Mouse (Mus musculus) left cerebral cortex, postnatal 10 days (tissue): ENCODE data around the gene Clmn. TPM values are rescaled to one million over a fixed set of nuclear protein-coding genes. Genes with fewer than 3 reads are reported as not detected.

Source experiments
- DNase-seq, 2 experiments: peaks; one replicate each; pipeline ENCODE4 v3.0.0; 2021 to 2022; ENCODE audit warnings: low spot score in 2 of 2, mixed read lengths in 1 of 2; ENCODE audit errors: extremely low spot score in 1 of 2
- intact Hi-C: fragments of 180-260 bp; cut with DNase I; formaldehyde crosslinking; loops from one replicate; pipeline ENCODE4 v1.15.1; 2025
- total RNA-seq, 2 experiments: library from RNA; stranded (reverse); gene quantifications; 2 replicates each; pipeline ENCODE4 v1.2.3; 2021

The Clmn gene
- total RNA-seq, 2 experiments from 2014 or later = 18.1 to 24.5 TPM

DNA sequence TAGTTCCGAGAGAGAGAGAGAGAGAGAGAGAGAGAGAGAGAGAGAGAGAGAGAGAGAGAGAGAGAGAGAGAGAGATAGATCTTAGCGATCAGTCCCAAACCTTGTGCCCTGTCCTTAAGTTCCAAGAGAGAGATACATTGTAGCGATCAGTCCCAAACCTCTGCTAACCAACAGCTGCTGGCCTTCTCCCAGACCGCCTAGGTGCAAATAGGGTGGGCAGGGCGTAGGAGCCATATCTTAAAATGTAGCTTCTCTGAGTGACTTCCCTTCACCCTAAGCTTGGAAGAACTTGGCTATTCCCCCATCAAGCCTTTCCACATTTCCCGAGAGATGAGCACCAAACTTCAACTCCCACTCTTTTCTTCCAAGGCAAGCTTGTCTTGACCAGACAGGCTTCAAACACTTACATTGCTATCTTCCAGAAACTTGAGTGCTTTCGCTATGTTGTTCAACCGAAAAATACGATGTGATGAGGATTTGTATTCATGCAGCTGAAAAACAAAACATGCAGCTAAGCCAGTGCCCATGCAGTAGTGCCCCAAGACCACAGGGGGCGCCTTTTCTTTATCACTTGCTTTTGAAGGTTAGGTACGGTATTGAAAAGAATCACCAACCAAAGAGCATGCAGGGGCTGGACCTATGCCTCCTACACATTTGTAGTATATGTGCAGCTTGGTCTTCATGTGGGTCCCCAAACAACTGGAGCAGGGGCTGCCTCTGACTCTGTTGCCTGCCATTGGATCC lies 68.1 kb downstream of the Clmn start:
- no peak for DNase-seq
- intact Hi-C loops = no loop called here

DNA sequence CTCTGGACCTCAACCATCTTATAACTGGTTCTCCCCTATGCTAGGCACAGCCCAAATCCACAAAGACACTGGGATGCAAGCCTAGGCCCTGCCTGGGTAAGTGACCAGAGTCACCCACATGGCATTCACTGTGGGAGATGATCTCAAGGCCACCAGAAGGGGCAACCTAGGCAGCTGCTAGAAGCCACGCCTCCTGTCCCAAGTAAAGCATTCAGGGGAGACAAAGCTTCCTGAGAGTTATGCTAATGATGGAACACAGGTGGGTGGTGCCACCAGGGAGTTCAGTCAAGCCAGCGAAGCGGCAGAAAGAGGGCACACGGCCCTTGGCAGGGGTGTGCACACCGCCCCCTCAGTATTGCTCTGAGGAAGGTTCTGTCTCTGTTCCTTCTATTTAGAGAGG lies 69.9 kb downstream of the Clmn start:
- DNase-seq = no peak
- intact Hi-C loops = no loop called here

DNA sequence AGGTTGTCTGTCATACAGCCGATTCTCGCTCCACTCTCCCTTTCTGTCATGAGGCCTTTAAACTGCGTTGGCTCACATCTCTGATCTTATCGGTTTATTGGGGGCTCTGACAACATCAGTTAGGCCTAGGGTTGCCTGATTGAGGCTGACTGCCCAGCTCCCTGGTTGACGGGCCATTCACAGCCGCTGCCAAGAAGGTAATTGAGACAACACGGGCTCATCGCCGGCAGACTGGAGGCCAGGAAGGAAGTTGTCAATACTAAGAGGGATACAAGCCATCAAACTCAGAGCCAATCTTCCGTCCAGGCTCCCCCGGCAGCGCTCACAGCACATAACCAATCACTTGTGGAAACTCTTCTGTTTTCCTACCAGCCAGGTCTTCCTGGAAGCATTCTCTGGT lies 71.4 kb downstream of the Clmn start:
- intact Hi-C loops = no loop called here
- DNase-seq = no peak

DNA sequence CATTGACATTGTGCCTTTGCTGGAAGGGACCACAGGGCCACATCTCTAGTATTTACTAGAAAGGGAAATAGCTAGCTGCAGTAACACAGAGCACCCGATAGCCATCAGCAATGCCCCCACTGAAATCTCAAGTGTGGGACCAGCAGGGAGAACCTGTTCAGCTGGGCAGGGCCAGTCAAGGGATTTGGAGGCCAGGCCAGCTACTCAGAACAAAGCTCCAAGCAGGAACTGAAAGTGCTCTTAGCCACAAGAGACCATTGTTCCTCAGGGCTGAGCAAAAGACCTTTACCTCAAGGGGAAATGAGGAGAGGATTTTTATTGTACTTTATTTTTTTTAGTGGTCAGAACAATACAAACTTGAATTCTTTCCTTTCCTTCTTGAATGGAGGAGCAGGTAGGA lies 87.3 kb downstream of the Clmn start:
- intact Hi-C loops = no loop called here
- no peak for DNase-seq

DNA sequence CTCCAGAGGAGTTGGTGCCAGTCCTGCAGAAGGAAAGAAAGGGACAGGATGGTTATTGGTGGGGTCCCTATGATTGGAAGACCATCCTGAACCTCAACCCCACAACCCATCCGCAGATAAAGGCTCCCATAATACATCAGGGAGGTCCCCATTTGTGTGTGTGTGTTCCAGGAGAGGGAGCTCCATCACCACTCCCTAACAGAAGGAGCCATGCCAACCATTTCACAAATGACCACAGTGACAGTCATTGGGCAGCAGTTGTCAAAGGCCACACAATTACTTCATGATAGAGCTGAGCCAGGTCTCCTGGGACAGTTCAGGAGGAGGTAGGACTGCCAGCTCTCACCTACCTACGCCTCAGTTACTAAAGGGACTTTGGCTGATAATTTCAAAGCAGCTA lies 92.9 kb downstream of the Clmn start:
- DNase-seq = no peak
- intact Hi-C loops = loop anchor here (5.0 kb wide), 1 partner anchor 165 kb away; no protein-coding TSS in a partner anchor

DNA sequence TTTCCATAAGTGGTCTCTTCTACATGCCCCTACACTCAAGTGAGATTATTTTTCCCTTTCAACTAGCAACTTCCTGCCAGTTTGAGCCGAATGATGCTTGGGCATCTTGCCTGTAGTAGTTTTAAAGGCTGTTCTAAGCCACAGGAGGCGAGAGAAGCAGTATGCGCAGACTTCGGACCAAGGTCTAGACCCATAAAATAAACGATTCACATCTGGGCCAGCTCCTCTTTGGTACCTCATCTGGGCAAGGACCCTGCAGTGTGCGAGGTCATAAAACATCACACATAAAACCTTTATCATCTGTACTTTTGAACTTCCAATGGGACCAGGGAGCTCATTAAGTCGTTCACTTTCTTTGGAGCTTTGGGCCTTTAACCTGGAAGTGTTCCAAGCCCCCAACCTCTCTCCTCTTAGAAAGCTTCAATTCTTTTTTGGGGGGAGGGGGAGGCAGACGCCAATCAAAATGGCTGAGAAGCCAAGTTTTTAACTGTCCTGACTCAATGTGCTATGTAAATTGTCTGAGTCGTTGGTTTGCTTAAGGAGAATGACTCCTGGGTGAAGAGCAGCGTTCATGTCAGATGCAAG lies 95.6 kb downstream of the Clmn start:
- intact Hi-C loops = no loop called here
- no peak for DNase-seq

DNA sequence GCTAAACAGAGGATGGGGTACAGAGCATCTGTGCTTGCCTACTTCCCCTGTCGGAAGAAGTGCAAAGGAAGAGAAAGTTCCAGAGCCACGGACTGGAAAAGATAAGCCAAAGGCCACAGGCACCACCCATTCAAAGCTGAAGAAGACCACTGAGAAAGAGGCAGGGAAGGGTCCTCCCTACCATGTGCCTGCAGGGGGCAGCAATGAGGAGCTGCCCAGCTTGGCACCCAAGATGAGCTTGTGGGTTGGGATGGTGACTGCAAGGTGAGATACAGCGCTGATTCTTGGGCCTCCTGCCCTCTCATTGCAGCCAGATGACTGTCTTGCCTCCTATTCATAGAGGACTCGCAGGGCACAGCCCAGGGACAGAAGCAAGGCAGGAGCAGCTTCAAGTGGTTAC lies 97.7 kb downstream of the Clmn start:
- no peak for DNase-seq

DNA sequence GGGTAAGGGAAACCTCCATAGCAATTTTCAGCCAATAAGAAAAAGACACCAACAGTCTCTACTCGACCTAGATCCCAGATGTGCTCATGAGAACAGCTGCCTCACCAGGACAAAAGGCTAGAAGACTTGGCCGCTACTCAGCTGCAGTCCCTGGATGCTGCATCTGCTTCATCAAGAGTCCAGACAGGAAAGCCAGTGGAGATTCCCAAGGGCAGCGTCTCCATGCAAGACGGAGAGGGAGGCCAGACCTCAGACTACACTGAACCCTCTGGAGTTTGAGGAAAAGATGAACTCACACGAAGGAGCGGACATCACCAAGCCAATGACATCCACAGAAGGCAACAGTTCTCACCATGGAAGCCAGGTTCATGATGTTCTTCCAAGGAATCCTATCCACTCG lies 99.1 kb downstream of the Clmn start:
- intact Hi-C loops = no loop called here
- no peak for DNase-seq

More for the DNA sequence above, 97.7 kb downstream of the Clmn start:
- intact Hi-C loops = no loop called here

DNA sequence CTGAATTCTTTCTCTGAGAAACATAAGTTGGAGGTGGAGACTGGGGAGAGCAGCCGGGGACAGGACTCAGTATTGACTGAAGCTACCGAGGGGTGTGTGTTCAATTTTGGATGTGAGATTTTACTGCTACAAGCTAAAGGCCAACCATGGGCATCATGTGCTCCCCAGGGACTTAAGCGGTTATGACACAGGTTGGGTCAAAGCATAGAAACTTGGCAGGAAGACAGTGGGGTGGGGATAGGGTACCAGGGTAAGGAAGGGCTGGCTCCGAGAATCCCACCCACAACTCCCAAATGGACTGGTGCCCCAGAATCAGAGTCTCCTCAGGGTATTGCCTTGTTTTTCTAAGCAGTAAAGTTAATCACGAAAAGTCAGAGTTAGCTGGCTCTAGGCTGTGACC lies 99.8 kb downstream of the Clmn start:
- DNase-seq = no peak
- intact Hi-C loops = no loop called here

DNA sequence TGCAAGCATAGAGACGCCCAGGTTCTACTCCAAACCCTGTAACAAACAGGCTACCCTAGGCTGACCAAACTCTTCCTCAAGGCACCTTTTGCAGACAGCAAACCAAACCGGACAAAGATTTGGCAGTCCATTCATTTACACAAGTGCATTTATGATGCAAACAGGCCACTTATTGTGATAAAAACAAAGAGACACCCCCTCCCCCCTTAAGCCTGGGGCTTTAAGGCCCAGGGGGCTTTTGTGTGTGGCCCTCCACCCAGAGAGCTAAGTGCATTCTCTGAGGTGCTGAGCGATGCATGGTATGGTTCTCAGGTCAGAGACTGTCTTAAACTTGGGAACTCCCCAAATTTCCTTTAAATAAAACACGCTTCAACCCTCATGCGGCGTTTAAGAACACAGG lies 101.0 kb downstream of the Clmn start:
- no peak for DNase-seq
- intact Hi-C loops = no loop called here

DNA sequence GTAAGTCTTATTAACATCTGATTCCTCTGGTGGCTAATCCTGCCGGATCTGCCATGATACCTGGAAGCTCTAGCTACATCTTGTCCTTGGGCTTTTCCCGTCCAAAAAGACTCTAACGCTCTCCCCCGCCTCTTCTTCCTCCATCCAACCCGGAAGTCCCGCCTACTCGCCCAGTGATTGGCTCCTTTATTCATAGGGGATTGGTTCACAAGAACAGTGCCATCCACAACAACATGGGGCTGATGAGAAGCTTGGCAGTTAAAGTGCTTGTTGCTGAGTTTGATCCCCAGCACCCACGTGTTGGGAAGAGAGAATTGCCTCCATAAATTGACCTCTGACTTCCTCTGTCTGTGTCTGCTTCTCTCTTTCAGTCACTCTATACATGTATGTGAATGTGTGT lies 103.5 kb downstream of the Clmn start:
- no peak for DNase-seq
- intact Hi-C loops = no loop called here

DNA sequence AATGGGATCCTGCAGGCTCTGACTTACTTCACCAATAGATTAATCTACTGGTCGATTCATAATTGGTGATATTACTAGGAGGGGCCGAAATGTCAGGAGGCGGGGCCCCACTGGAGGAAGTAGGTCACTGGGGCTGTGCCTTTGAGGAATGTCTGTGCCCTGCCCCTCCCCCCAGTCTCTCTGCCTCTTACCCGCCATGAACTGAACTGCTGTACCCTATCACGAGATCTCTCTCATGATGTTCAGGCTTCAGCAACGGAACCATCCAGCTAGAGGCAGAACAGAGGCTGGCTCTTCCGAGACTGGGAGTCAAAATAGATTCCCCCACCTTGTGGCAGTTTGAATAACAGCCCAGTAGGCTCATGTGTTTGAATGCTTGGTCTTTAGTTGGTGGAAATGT lies 106.8 kb downstream of the Clmn start:
- DNase-seq = no peak
- intact Hi-C loops = loop anchor here (5.0 kb wide), 1 partner anchor 69 kb away; no protein-coding TSS in a partner anchor

DNA sequence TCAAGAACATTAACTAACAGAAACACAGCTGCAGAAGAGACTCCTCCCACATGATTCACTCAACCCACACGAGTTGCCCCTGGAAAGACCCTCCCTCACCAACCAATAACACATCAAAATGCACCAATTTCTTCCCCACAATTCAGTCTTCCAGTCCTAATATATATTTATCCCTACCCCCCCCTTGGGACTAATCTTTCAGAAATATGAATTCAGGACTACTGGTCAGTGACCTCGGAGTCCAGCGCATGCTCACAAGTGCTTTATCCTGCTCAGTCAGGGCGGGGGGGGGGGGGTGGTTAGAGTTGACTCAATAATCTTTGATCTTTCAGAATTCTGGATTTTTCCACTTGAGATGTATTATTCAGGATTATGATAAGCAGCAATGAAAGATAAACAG lies 111.2 kb downstream of the Clmn start:
- DNase-seq = no peak
- intact Hi-C loops = no loop called here

DNA sequence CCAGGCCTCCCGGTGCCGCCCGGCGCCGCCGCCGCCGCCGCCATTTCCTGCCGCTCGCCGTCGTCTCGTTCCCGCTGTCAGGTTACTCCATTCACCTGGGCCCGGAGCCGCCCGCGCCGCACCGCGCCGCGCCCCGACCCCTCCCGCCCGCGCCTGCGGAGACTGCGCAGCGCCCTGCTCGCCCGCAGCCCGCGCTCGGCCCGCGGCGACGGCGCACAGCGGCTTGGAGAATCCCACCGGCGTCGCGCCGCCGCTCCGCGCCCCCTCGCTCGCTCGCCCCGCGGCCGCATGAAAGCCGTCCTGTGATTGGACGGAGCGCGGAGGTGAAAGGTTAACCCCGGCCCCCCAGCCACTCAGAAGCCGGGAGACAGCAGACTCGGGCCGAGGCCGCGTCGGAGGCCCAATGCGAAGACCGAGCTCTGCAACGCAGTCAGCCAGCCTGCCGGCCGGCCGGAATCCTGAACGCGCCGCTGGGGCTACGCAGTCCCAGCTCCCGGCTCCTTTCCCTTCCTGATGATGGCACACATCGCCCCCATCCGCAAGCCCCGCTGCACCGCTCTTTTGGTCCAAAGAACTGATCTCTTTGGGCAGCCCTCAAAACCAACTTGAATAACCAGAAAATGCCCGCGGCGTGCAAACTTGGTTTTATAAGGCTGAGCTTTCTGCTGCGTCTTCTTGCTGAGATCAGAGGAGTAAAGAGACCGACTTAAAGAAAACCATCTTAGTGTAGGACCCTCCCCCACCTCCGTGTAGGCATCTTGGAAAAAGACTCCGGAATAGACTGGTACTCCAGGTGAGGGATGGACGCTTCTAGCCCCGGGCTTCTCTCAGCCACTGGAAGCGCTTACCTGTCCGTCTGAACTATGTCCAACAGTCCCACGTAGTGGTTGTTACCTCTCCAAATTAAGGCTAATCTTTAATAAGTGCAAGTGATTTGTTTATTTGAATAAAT lies 112.8 kb downstream of the Clmn start, which contains the start of gene Dicer1:
Dicer1 (minus strand) TSS at position 139 of the 952 bp plus-strand sequence.
- peak; percentile 97 for DNase-seq
- intact Hi-C loops = no loop called here

DNA sequence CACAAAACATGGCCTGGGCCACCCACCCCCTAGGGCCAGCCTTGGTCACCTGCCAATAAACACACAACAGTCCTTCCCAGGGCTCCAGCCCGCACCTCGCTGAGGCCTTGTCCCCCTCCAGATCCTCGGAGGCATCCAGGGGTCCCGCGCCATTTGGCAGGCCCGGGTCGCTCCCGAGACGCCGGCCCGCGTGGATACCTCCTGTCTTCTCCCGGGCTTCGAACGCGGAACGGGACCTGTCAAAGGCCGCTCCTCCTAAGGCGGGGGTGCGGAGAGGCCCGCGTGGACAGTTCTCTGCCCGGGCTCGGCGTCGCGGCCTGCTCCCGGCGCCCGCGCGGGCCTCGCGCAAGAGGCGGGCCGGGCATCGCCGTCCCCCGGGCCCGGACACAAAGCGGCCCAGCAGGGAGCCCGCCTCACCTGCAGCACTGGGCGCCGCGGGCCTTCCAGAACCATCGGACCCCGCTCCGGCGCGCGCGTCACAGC lies 113.5 kb downstream of the Clmn start:
- intact Hi-C loops = no loop called here
- DNase-seq = peak in 1 of 2 experiments; percentile 62

DNA sequence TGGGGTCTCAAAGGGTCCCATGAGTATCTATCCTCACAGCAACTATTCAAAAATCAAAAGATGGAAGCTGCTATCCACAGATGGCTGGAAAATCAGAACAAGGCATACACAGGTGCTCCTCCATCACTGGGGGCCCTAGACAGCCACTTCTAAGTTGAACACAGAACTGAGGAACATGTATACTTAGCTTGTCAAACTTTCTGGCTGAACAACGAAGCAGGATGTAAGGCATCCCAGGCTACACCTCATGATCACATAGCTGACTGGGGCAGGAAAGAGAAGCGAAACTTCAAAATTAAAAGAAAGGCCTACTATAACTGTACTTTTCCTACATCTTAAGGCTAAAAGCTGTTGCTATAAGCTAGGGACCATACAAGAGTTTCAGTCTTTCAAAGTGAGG lies 115.9 kb downstream of the Clmn start:
- intact Hi-C loops = loop anchor here (10.0 kb wide), 1 partner anchor 286 kb away; the partner anchor contains the start of gene Glrx5
- DNase-seq = no peak

DNA sequence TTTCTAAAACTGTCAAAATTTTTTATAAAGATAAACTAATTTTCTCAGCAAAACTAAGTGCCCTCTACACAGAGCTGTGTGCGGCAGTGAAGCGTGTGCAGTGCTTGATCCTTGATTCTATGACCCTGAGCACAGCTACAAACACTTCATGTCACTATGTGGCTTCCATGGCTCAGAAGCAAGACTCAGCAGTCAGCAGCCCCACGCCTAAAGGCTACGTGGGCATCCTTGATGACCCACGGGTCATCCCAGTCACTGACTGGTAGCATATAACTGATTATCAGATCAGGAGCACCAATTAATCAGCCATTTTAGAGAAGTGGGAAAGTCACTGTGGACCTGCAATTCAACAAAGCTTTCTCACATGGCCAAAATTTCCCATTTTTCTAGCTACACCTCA lies 117.6 kb downstream of the Clmn start:
- no peak for DNase-seq
- intact Hi-C loops = loop anchor here (10.0 kb wide), 1 partner anchor 288 kb away; the partner anchor contains the start of gene Glrx5

DNA sequence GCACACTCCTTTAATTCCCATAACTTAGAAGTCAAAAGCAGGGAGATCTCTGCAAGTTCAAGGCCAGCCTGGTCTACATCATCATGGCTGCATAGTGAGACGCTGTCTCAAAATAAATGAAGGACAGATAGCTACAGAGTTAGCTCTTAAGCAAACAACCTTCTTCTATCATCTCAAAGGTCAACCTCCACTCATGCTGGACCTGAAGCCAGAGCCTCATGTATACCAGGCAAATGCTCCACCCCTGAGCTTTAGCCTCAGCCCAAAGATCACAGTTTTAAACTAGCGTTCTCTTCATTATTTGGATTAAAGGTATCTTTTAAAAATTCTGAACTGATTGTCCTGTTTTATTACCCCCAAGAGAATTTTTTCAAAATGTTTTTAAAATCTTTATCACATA lies 118.3 kb downstream of the Clmn start:
- DNase-seq = no peak
- intact Hi-C loops = loop anchor here (10.0 kb wide), 1 partner anchor 288 kb away; the partner anchor contains the start of gene Glrx5

DNA sequence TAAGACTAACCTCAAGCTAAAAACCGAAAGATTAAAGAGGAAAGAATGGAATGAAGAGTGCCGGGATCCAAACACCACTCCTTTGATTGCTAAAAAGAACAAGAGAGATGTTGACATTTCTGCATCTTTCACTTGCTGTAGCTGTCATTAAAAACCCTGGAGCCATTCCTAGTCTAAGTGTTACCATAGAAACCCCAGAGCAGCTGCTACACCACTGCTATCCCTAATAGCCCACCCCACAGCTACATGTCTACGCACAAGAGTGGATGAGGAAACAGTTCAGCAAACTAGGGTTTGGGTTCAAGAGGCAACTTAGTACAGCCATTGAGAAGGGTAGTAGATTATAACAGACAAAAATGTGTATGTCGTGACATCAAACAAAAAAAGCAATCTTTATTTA lies 121.2 kb downstream of the Clmn start:
- DNase-seq = no peak
- intact Hi-C loops = loop anchor here (10.0 kb wide), 1 partner anchor 291 kb away; the partner anchor contains the start of gene Glrx5
